In genomic region chr11:97152023-97152426, GRCm38 (mm10) we compare ENCODE assay signal across 8 mouse cellular contexts. TPM values are rescaled to one million over a fixed set of nuclear protein-coding genes. Genes with fewer than 3 reads are reported as not detected.
DNase-seq lines count a peak whose midpoint lies in the region; ATAC-seq and TF ChIP-seq lines count a peak whose summit lies in the region.

No protein-coding gene starts in this region.

- H3K4me2 ChIP-seq in stomach, embryonic 15.5 days, result peak overlapping the region; percentile 93

- no peaks in the 10 kb centered on the region for H3K27me3 ChIP-seq in stomach, embryonic 15.5 days (replicated peaks)

- WGBS in lung, adult 2 months, result 7% methylated on average over 11 of the region's 11 CpGs
- WGBS in stomach, embryonic 15.5 days, result 2% methylated on average over 11 of the region's 11 CpGs

- no peak for TF ChIP-seq POLR2A in lung, adult 2 months (IDR thresholded peaks at IDR 0.05; ENCODE audit: borderline replicate concordance, extremely low read depth, low read depth, low read length)

- no peak for TF ChIP-seq CTCF in lung, adult 2 months (IDR thresholded peaks at IDR 0.05; ENCODE audit: insufficient read depth, low read length)

- 0 out of 2 replicates have a peak, but pooled peaks cover under 1% of the 10 kb centered on the region for H3K36me3 ChIP-seq in stomach, embryonic 15.5 days

- ATAC-seq in stomach, embryonic 15.5 days (ENCODE audit: insufficient read depth, low FRiP score, low read depth), result no peak

- H3K4me3 ChIP-seq in lung, adult 2 months (replicated peaks; ENCODE audit: extremely low read depth, low read depth, low read length), result peak overlapping the region; percentile 21
- H3K4me3 ChIP-seq in stomach, embryonic 15.5 days (replicated peaks), result peak overlapping the region; percentile 75

- peak; percentile 95 for DNase-seq in heart, adult 11 months
- no peak for DNase-seq in heart, postnatal 25 days (ENCODE audit: low spot score)
- peak; percentile 46 to 51 for DNase-seq in cerebellum, adult 18-20 months
- DNase-seq in gastrocnemius, postnatal 10 days, result peak; percentile 56
- peak; percentile 40 for DNase-seq in induced T-regulatory cell, adult 2 months (ENCODE audit: low read depth)
- DNase-seq in lung, adult 2 months, result peak; percentile 43
- no peak for DNase-seq in thymus, postnatal 10 days (ENCODE audit: low spot score in 2 of 2)

- peaks cover 2% of the 10 kb centered on the region; the same call in 1 of the 2 replicates for H3K4me1 ChIP-seq in lung, adult 2 months (ENCODE audit: control insufficient read depth, insufficient read depth, low read length)
- peaks cover 29% of the 10 kb centered on the region for H3K4me1 ChIP-seq in stomach, embryonic 15.5 days

- intact Hi-C loops in heart, postnatal 25 days (cut with DNase I), result no loop called here

- no peak overlapping the region for H3K9ac ChIP-seq in stomach, embryonic 15.5 days

- no peaks in the 10 kb centered on the region for H3K9me3 ChIP-seq in stomach, embryonic 15.5 days

- H3K27ac ChIP-seq in stomach, embryonic 15.5 days, result no peak overlapping the region

RNA-seq across cellular contexts. Expression of gene Tbkbp1, which starts 0.7 kb away (rescaled TPM):
- 10 to 100 TPM; 13.3 to 16.7 TPM for total RNA-seq in heart, postnatal 25 days (2021)
- total RNA-seq in gastrocnemius, postnatal 10 days (2021), result 1 to 10 TPM; 7.1 to 9.9 TPM
- 55.8 and 85.1 TPM in 2 replicates for polyA plus RNA-seq in lung, adult 2 months (2012; rRNA removed)
- 4.1 and 5.3 TPM in 2 replicates for polyA plus RNA-seq in stomach, embryonic 15.5 days (2015; fragmentation: Nextera tagmentation; extraction: Ambion mirVana)

RNA-seq across cellular contexts. Expression of gene Kpnb1, which starts 35.7 kb away (rescaled TPM):
- 10 to 100 TPM; 80.0 to 81.2 TPM for total RNA-seq in heart, postnatal 25 days (2021)
- total RNA-seq in gastrocnemius, postnatal 10 days (2021), result 10 to 100 TPM; 72.9 to 87.5 TPM
- polyA plus RNA-seq in lung, adult 2 months (2012; rRNA removed), result 18.7 and 32.0 TPM in 2 replicates
- 47.2 and 50.2 TPM in 2 replicates for polyA plus RNA-seq in stomach, embryonic 15.5 days (2015; fragmentation: Nextera tagmentation; extraction: Ambion mirVana)

RNA-seq across cellular contexts. Expression of gene Tbx21, which starts 36.9 kb away (rescaled TPM):
- total RNA-seq in heart, postnatal 25 days (2021), result not detected
- 1 to 10 TPM; 1.3 to 1.7 TPM for total RNA-seq in gastrocnemius, postnatal 10 days (2021)
- polyA plus RNA-seq in lung, adult 2 months (2012; rRNA removed), result 1.9 and 3.0 TPM in 2 replicates
- polyA plus RNA-seq in stomach, embryonic 15.5 days (2015; fragmentation: Nextera tagmentation; extraction: Ambion mirVana), result 0.24 TPM in 1 of 2 replicates, not detected in the other

Comparison
In these comparisons a context has a peak if more than half of its experiments do, and no peak if none do; other contexts are left out.
1. DNase-seq: peak in heart, adult 11 months (single experiment), cerebellum, adult 18-20 months (2 of 2), gastrocnemius, postnatal 10 days (single experiment), induced T-regulatory cell, adult 2 months (single experiment) and lung, adult 2 months (single experiment); none in heart, postnatal 25 days (single experiment) and thymus, postnatal 10 days (0 of 2).